Comparison of ENCODE assay signal across 9 mouse cellular contexts in the genomic region with DNA sequence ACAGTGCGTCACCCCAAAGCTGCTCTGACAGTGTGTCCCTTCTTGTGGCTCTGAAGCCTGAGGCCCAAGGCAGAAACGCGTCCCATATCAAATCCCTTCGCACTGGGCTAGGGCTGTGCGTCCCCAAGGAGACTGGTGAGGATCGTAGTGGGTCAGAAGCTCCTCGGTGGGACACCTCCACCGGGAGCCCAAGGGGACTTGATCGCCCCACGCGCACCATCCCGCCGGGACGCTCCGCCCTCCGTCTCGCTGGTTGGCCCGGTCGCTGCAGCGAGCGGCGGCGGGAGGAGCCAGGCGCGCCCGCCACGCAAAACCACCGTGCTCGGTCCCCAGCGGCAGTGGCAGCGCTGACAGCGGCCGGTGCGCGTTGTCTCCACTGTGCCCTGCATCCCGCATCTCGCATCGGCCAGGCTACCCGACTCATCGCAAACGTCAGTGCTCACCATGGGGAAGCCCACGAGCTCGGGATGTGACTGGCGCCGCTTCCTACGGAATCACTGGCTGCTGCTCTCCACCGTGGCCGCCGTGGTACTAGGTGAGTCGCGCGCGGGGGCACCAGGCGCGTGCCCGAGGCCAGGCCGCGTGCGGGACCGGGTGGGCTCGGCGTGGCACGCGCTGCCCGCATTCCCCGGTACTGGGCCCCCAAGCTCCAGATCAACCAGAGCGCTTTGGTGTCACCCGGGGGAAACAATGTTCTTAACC. TPM values are rescaled to one million over a fixed set of nuclear protein-coding genes. Genes with fewer than 3 reads are reported as not detected.
DNase-seq lines count a peak whose midpoint lies in the region; ATAC-seq and TF ChIP-seq lines count a peak whose summit lies in the region.
"Had no signal": no experiment of that assay in that cellular context is flagged by ENCODE, and none has a peak within 500 bp of the region (broad histone marks: within the 10 kb centered on the region; RNA-seq: fewer than 3 reads in every experiment).

A gene (plus strand): TSS at position 252 of the 702 bp plus-strand sequence.

- ATAC-seq in forebrain, embryonic 16.5 days = peak; percentile 95
- ATAC-seq in liver, postnatal 0 days = no peak
- ATAC-seq in neural tube, embryonic 15.5 days (ENCODE audit: low FRiP score) = peak; percentile 94
- ATAC-seq: Patski had no signal

- H3K4me3 ChIP-seq in forebrain, embryonic 16.5 days (replicated peaks; ENCODE audit: low read length) = peak within 1 kb of the TSS; percentile 74
- H3K4me3 ChIP-seq in hindbrain, embryonic 10.5 days = peak within 1 kb of the TSS; percentile 72
- peak within 1 kb of the TSS; percentile 46 for H3K4me3 ChIP-seq in liver, postnatal 0 days (ENCODE audit: low read depth, low read length)
- H3K4me3 ChIP-seq in neural tube, embryonic 15.5 days (replicated peaks) = peak within 1 kb of the TSS; percentile 61

- H3K4me1 ChIP-seq in forebrain, embryonic 16.5 days (replicated peaks; ENCODE audit: control insufficient read depth, insufficient read depth, low read length) = peaks cover 13% of the 10 kb centered on the region
- H3K4me1 ChIP-seq in hindbrain, embryonic 10.5 days (replicated peaks) = peaks cover 12% of the 10 kb centered on the region; the same call in 1 of the 2 replicates
- H3K4me1 ChIP-seq in liver, postnatal 0 days (ENCODE audit: insufficient read depth) = peaks cover 7% of the 10 kb centered on the region; the same call in 1 of the 2 replicates
- H3K4me1 ChIP-seq in neural tube, embryonic 15.5 days = peaks cover 21% of the 10 kb centered on the region

- no peaks in the 10 kb centered on the region for H3K36me3 ChIP-seq in forebrain, embryonic 16.5 days (ENCODE audit: control insufficient read depth, insufficient read depth)
- no peaks in the 10 kb centered on the region for H3K36me3 ChIP-seq in hindbrain, embryonic 10.5 days
- H3K36me3 ChIP-seq in liver, postnatal 0 days (replicated peaks; ENCODE audit: insufficient read depth, low read length) = no peaks in the 10 kb centered on the region
- no peaks in the 10 kb centered on the region; the same call in 1 of the 2 replicates for H3K36me3 ChIP-seq in neural tube, embryonic 15.5 days

- H3K27me3 ChIP-seq in forebrain, embryonic 16.5 days (replicated peaks; ENCODE audit: control insufficient read depth, insufficient read depth, low read length) = no peaks in the 10 kb centered on the region
- H3K27me3 ChIP-seq in hindbrain, embryonic 10.5 days (ENCODE audit: insufficient read depth, poor library complexity, severe bottlenecking) = peaks cover 45% of the 10 kb centered on the region
- H3K27me3 ChIP-seq in liver, postnatal 0 days (ENCODE audit: insufficient read depth, low read length) = peaks cover 20% of the 10 kb centered on the region
- no peaks in the 10 kb centered on the region for H3K27me3 ChIP-seq in neural tube, embryonic 15.5 days (replicated peaks)

- H3K27ac ChIP-seq in forebrain, embryonic 16.5 days (ENCODE audit: low read length) = peak within 1 kb of the TSS; percentile 60
- peak within 1 kb of the TSS; percentile 50 for H3K27ac ChIP-seq in hindbrain, embryonic 10.5 days
- no peak within 1 kb of the TSS for H3K27ac ChIP-seq in liver, postnatal 0 days (ENCODE audit: low read depth)
- peak within 1 kb of the TSS; percentile 85 for H3K27ac ChIP-seq in neural tube, embryonic 15.5 days (replicated peaks)

- peak within 1 kb of the TSS; percentile 81 for H3K9ac ChIP-seq in forebrain, embryonic 16.5 days (replicated peaks; ENCODE audit: low read depth, low read length)
- H3K9ac ChIP-seq in liver, postnatal 0 days (replicated peaks) = no peak within 1 kb of the TSS
- peak within 1 kb of the TSS; percentile 64 for H3K9ac ChIP-seq in neural tube, embryonic 15.5 days (replicated peaks)

- peak within 1 kb of the TSS; percentile 73 for H3K4me2 ChIP-seq in forebrain, embryonic 16.5 days (ENCODE audit: low read length)
- H3K4me2 ChIP-seq in liver, postnatal 0 days (ENCODE audit: low read depth, low read length) = peak within 1 kb of the TSS; percentile 82
- peak within 1 kb of the TSS; percentile 85 for H3K4me2 ChIP-seq in neural tube, embryonic 15.5 days

- WGBS in forebrain, embryonic 16.5 days = under 1% methylated on average over 56 of the region's 68 CpGs
- WGBS in hindbrain, embryonic 10.5 days = under 1% methylated on average over 68 of the region's 68 CpGs
- WGBS in liver, postnatal 0 days (ENCODE audit: insufficient replicate concordance) = 1% methylated on average over 65 of the region's 68 CpGs
- WGBS in neural tube, embryonic 15.5 days = under 1% methylated on average over 67 of the region's 68 CpGs

- no peaks in the 10 kb centered on the region for H3K9me3 ChIP-seq in forebrain, embryonic 16.5 days (ENCODE audit: control insufficient read depth, low read length)
- H3K9me3 ChIP-seq in hindbrain, embryonic 10.5 days = no peaks in the 10 kb centered on the region
- H3K9me3 ChIP-seq in liver, postnatal 0 days (ENCODE audit: low read length) = peaks cover 3% of the 10 kb centered on the region; the same call in 1 of the 2 replicates
- H3K9me3 ChIP-seq in neural tube, embryonic 15.5 days (replicated peaks) = no peaks in the 10 kb centered on the region

- TF ChIP-seq EP300 in liver, postnatal 0 days (IDR thresholded peaks at IDR 0.05; ENCODE audit: low read depth) = no peak

- no peak for TF ChIP-seq CTCF in liver, postnatal 0 days (IDR thresholded peaks at IDR 0.05; ENCODE audit: low read depth)

- peak; percentile 34 for DNase-seq in ES-CJ7 (ENCODE audit: low read depth, low spot score)
- peak; percentile 76 for DNase-seq in cerebellum, adult 11-12 months
- DNase-seq in hindbrain, embryonic 10.5 days (ENCODE audit: low spot score) = peak; percentile 59
- peak; percentile 63 to 80 for DNase-seq in layer of hippocampus, adult 8-10 months (ENCODE audit: low spot score in 2 of 2)
- peak; percentile 23 for DNase-seq in liver, postnatal 0 days
- peak; percentile 29 for DNase-seq in yolk sac, embryonic 10.5 days (ENCODE audit: low spot score)

RNA-seq across cellular contexts. Expression of the gene that starts here (rescaled TPM):
- 37.5 and 44.7 TPM in 2 replicates for polyA plus RNA-seq in forebrain, embryonic 16.5 days (2015; fragmentation: Nextera tagmentation; extraction: Ambion mirVana)
- 0.42 and 1.2 TPM in 2 replicates for polyA plus RNA-seq in hindbrain, embryonic 10.5 days (2016; fragmentation: Nextera tagmentation; extraction: Ambion mirVana)
- total RNA-seq in layer of hippocampus, adult 8-10 months (2022) = 100 to 1,000 TPM; 120 to 146 (median 132) TPM
- 0.07 and 0.09 TPM in 2 replicates for polyA plus RNA-seq in liver, postnatal 0 days (2015; fragmentation: Nextera tagmentation; extraction: Ambion mirVana)
- polyA plus RNA-seq in neural tube, embryonic 15.5 days (2015; fragmentation: Nextera tagmentation; extraction: Ambion mirVana) = 49.5 and 57.3 TPM in 2 replicates

Comparison
In these comparisons a context has a peak if more than half of its experiments do, and no peak if none do; other contexts are left out.
1. RNA of the gene that starts here (polyA plus RNA-seq): 49.5 to 57.3 TPM in neural tube, embryonic 15.5 days and 37.5 to 44.7 TPM in forebrain, embryonic 16.5 days; 0.42 to 1.2 TPM in hindbrain, embryonic 10.5 days and 0.07 to 0.09 TPM in liver, postnatal 0 days; every median in the first group is over 10 times any median in the second.
2. Peak in DNase-seq, H3K4me3 ChIP-seq and H3K4me2 ChIP-seq in liver, postnatal 0 days; RNA of the gene not detected or under 1 TPM.
3. DNase-seq: peak in every context shown above with its lines; median percentile 76 in cerebellum, adult 11-12 months; 72 in layer of hippocampus, adult 8-10 months; 59 in hindbrain, embryonic 10.5 days; 34 in ES-CJ7; 29 in yolk sac, embryonic 10.5 days; 23 in liver, postnatal 0 days.
4. Peak in every context shown above with its lines, with median percentiles within 50 percentile points of each other: H3K4me2 ChIP-seq and H3K4me3 ChIP-seq.